Mouse (Mus musculus) brain, embryonic 14.5 days (tissue): ENCODE results near the gene Gstz1. TPM values are rescaled to one million over a fixed set of nuclear protein-coding genes. Genes with fewer than 3 reads are reported as not detected.
"Not testable (repeated sequence)": the region's sequence is repeated elsewhere in the genome, so short reads cannot be mapped to it uniquely, and the experiment has no call there.

Experiments
- DNase-seq: peaks from one replicate; pipeline ENCODE4 v3.0.0-alpha.2; 2011; ENCODE audit warnings: low read depth
- CTCF ChIP-seq: fragments of 200-500 bp; IDR thresholded peaks from 2 replicates; pipeline ENCODE4 v1.5.1; 2012; ENCODE audit warnings: inconsistent platforms, mild to moderate bottlenecking, moderate library complexity, borderline replicate concordance; ENCODE audit not compliant: insufficient read depth, insufficient read length; ENCODE audit errors: extremely low read depth
- POLR2A ChIP-seq: fragments of 200-500 bp; IDR thresholded peaks from 2 replicates; pipeline ENCODE4 v1.6.1; 2012; ENCODE audit warnings: mild to moderate bottlenecking, inconsistent platforms, borderline replicate concordance; ENCODE audit not compliant: poor library complexity, insufficient read depth, insufficient read length, severe bottlenecking; ENCODE audit errors: extremely low read depth
- polyA plus RNA-seq: library from polyadenylated mRNA; depleted of rRNA; stranded (reverse); fragments of >200 nt; gene quantifications from 2 replicates; pipeline ENCODE4 v1.2.3, GENCODE M21; 2012

Gene Gstz1
- polyA plus RNA-seq, 1 experiment, result 58.2 TPM

- no peak for DNase-seq
- TF ChIP-seq POLR2A, result no peak
- no peak for TF ChIP-seq CTCF
Measured at GRCm38 (mm10) chr12:87160815-87161214, 13.8 kb downstream of the Gstz1 start.

- TF ChIP-seq POLR2A (no peak), CTCF (no peak)
- peak; percentile 10 for DNase-seq
Measured at GRCm38 (mm10) chr12:87175194-87175946, 28.4 kb downstream of the Gstz1 start.

GRCm38 (mm10) chr12:87177631-87178030 is 30.7 kb downstream of the Gstz1 start:
- no peak for DNase-seq
- TF ChIP-seq CTCF, result no peak
- no peak for TF ChIP-seq POLR2A

GRCm38 (mm10) chr12:87193008-87193407 is 46.0 kb downstream of the Gstz1 start:
- TF ChIP-seq CTCF, result no peak
- TF ChIP-seq POLR2A, result no peak
- no peak for DNase-seq

GRCm38 (mm10) chr12:87195069-87195468 is 48.1 kb downstream of the Gstz1 start:
- TF ChIP-seq POLR2A (no peak), CTCF (no peak)
- no peak for DNase-seq

GRCm38 (mm10) chr12:87196310-87196709 is 49.3 kb downstream of the Gstz1 start:
- no peak for TF ChIP-seq POLR2A
- TF ChIP-seq CTCF, result no peak
- DNase-seq, result no peak

- no peak for DNase-seq
Measured at GRCm38 (mm10) chr12:87198792-87199191, 51.8 kb downstream of the Gstz1 start.

GRCm38 (mm10) chr12:87199206-87199972 is 52.4 kb downstream of the Gstz1 start, which contains the start of gene Samd15:
Gene Samd15 (plus strand): TSS chr12:87199723.
- DNase-seq, result peak; percentile 69
- TF ChIP-seq POLR2A, result no peak
- no peak for TF ChIP-seq CTCF

More at GRCm38 (mm10) chr12:87198792-87199191, 51.8 kb downstream of the Gstz1 start:
- TF ChIP-seq POLR2A (no peak), CTCF (no peak)

- TF ChIP-seq POLR2A (0 out of 2 replicates have a peak, but pooled peaks have one; percentile 47), CTCF (no peak)
- peak; percentile 95 for DNase-seq
Measured at GRCm38 (mm10) chr12:87199973-87200586, 53.1 kb downstream of the Gstz1 start, which contains the start of gene Tmed8. Gene Tmed8 (minus strand): TSS chr12:87200454.

- TF ChIP-seq CTCF (no peak), POLR2A (no peak)
- DNase-seq, result no peak
Measured at GRCm38 (mm10) chr12:87201694-87202093, 54.7 kb downstream of the Gstz1 start.

GRCm38 (mm10) chr12:87205789-87206188 is 58.8 kb downstream of the Gstz1 start:
- not testable (repeated sequence) for DNase-seq
